Mouse (Mus musculus) cerebellum, adult 2 months (tissue): ENCODE data around the gene Slc17a8.

ENCODE experiments used
- CTCF ChIP-seq: fragments of 200-500 bp; IDR thresholded peaks from 2 replicates; pipeline ENCODE4 v1.5.1; 2011; ENCODE audit warnings: low read depth, mild to moderate bottlenecking, control low read depth, low read length, moderate library complexity, borderline replicate concordance; ENCODE audit not compliant: insufficient read depth
- POLR2A ChIP-seq: fragments of 200-500 bp; IDR thresholded peaks from 2 replicates; pipeline ENCODE4 v1.6.1; 2011; ENCODE audit warnings: low read length, control low read depth, borderline replicate concordance; ENCODE audit not compliant: insufficient read depth

GRCm38 (mm10) chr10:89626714-89627113, 5.7 kb upstream of the Slc17a8 start:
- TF ChIP-seq POLR2A (no peak), CTCF (no peak)
